Mouse (Mus musculus) layer of hippocampus, postnatal 10 days (tissue): ENCODE measurements around the gene Csf2rb. TPM values are rescaled to one million over a fixed set of nuclear protein-coding genes. Genes with fewer than 3 reads are reported as not detected.
"Not testable (repeated sequence)": the region's sequence is repeated elsewhere in the genome, so short reads cannot be mapped to it uniquely, and the experiment has no call there.

ENCODE experiments used
- DNase-seq, 2 experiments: peaks; one replicate each; pipeline ENCODE4 v3.0.0; 2021; ENCODE audit warnings: low spot score in 2 of 2
- total RNA-seq, 2 experiments: library from RNA; stranded (reverse); gene quantifications; 2 replicates each; pipeline ENCODE4 v1.2.3; 2021

The Csf2rb gene
- total RNA-seq, 2 experiments from 2014 or later, result 1.5 to 2.4 TPM

DNA sequence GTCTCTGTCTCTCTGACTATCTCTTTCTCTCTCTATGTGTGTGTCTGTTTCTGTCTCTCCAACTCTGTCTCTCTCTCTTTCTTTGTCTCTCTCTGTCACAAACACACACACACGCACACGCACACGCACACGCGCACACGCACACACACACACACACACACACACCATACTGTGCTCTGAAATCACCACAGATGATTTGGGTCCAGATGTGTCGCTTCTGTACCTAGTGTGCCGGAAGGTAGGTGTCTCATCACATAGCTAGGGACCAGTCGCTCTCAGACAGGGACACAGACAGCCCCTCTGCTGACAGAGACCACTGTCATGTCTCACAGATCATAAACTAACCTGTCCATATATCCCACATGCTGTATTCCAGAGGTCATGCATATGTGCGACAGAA is 1.2 kb downstream of the Csf2rb start:
- DNase-seq, result no peak

DNA sequence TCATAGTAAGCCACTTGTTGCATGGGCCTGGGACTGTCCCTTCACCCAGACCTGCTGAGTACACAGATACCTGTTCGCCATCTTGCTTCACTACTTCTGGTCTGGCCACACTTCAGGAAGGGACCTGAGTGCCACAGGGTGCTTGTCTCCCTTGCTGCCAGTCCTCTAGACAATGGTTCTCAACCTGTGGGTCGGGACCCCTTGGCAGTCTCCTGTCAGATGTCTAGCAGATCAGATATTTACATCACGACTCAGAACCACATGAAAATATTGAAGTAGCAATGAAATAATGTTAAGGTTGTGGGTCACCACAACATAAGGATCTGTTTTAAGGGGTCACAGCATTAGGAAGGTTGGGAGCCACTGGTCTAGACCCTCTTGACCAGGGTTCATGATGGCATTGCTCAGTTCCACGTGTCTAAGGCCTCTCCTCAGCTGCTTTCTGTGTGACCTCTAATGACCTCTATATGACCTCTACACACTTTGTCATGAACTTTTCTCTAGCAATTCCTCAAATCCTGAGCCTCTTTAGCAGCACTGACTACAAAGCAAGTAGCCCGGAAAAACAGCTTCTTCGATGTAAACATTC is 2.3 kb downstream of the Csf2rb start:
- DNase-seq, result not testable (repeated sequence)

DNA sequence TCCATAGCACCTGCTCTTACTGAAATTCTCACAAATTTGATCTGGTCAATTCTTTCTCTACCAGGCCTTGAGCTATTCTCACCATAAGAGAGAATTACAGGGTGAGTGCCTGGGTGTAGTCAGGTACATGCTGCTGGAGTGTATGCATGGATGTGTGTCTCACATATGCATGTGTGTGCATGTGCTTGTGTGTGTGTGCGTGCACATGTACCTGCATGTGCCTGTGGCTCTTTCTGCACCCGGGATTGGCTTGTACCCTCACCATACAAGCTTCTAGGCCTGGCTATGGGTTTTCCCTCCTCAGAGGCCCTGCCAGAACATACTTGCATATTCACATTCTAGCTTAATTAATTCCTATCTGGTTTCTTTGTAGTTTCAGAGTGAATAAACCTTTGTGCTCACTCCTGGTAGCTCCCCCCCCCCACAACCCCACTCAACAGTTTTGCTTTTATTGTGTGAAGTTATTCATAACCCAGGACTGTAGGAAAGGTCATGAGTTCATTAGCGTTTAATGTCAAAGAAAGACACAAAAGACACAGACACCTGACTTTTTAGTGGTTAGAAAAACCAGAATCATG is 3.1 kb downstream of the Csf2rb start:
- no peak for DNase-seq

DNA sequence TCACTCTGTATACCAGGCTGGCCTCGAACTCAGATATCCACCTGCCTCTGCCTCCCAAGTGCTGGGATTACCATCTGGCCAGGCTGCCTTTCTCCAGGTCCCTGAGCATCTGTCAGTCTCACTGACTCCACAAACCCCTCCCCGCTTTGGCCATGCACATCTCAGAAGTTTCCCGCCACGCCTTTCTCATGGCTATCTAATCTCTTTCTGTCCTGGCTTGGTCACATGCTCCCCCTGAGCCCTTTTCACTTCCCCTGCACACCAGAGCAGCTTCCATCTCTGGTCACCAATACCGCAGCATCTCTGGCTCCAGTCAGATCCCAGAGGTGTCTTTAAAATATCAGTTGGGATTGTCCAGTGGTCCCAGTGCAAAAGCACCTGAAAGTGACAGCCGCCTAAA is 4.4 kb downstream of the Csf2rb start:
- DNase-seq, result not testable (repeated sequence)

DNA sequence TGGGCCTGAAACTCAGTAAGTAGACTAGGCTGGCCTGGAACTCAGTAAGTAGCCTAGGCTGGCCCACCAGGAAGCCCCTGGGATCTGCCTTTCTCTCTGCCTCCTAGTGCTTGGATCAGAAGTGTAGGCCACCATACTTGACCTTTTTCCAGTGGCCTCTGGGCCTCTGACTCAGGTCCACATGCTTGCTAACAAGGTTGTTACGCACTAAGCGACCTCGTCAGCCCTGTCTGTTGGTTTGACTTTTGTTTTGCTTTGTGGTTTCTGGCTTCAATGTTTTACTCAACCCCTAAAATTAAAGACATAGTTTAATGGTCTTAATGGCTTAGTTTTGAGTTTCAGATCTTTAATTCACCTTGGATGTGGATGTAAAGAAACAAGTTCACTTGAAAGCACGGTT is 5.2 kb downstream of the Csf2rb start:
- DNase-seq, result no peak

DNA sequence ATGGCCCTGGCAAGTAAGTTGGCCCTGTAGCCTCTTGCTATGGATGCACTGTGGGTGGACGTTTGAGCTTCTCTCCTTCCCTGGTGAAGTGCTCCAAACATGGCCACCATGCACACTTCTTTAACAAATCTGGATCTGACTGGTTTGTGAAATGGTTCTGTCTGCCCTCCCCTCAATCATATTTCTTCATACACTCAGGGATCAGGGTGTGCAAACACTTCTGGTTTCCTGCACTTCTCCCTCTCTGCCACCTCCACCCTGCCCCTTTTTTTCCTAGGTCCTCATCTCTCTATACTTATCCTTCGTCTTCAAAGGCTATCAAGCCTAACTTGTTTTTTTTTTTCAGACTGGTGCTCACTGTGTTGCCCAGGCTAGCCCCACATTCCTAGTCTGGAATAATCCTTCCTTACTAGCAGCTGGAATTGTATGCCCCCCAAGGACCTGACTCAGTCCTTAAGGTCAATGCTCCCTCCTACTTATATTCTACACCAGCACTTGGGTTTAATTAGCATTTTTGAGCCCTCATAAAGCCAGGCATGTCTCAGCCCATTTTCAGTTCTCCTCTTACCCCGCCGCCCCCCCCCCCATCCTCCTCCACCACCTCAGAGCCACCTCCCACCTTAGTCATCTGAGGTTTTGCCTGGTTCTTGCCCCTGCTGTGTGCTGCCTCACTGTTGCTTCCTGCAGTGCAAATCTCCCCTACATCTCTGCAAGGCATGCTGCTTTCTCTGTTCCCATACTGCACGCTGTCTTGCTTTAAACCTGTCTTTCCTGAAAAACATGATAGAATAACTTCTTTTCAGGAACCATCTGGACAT is 6.2 kb downstream of the Csf2rb start:
- no peak for DNase-seq

DNA sequence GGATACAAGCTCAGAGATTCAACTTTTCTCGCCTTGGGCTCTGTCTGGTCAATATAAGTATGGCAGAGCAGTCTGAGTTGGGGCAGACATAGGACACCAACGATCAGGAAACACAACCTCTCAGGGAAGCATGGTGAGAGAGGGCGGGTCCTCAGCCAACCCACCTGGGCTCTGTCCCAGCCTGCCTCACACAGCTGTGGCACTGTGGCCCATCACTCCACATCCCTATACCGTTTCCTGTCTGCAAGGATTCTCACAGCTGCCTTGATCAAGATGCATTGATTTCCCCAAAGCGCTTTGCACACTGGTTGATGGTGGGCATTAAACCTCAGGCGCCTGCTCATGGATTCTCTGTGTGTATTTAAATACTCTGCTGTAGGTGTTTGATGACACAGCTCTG is 7.4 kb downstream of the Csf2rb start:
- no peak for DNase-seq

DNA sequence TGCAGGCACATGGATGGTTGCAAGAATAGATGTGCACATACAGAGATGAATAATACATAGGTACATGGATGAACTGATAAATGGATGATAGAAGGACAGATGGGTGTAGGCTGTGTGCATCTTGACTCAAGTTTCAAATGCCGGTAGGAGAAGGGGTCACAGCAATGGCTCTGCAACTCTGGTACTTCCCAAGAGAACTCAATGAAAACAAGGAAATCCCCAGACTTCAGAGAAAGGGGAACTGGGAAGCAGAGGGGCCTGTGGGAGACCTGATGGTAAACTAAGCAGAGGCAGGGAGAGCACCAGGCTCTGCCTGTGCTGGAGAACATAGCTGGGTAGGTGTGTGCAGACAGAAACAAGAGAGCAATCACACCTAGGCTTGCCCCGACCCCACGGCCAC is 8.8 kb downstream of the Csf2rb start:
- no peak for DNase-seq

DNA sequence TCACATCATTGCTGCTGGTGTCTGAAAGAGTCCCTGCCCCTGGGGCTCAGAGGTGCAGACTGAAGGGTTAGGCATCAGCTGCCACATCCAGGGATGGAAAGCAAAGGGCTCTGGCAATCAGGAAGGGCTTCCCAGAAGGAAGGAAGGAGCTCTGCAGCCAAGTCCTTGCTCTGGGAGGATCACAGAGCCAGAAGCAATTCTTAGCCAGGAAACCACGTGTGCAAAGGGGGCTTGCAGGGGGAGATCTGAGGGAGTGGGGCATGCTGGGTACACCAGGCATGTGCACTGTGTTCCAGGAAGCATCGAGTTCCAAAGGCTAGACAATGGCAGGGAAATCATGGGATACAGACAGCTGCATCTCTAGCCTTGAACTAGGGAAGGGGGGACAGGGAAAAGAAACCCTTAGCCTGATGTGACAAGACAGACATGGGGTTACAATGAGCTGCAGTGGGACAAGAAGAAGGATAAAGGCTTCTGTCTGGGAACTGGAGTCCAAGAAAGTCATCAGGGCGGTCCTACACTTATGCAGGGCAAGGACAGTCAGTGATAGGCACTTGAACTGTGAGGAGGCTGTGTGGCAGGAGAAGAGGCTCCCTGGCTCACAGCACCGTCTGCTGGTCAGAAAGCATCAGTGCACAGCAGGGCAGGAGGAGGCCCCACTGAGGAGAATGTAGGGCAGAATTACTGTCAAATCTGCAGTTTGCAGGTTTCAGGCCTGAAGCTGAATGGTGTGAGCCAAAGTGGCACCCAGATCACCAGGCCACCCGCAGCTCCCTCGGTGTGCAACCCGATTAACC is 14.3 kb downstream of the Csf2rb start:
- peak; percentile 62 to 74 for DNase-seq

DNA sequence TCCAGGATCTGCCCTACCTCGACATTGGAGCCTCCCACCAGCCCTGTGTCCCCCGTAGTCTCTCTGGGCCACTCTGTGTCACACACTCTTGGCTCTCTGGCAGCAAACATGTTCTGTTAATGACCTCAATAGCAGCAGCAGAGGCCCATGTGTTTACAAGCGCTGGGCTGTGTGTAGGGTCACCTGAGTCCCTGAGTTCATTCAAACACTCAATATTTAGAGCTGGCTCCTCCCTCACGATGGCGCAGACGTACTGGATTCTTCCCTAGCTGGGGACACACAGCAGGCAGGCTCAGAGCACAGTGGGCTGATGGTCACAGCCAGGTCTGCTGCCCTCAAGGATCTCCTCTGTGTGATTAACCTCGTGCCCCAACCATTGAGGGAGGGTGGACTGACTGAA is 15.4 kb downstream of the Csf2rb start:
- not testable (repeated sequence) for DNase-seq

DNA sequence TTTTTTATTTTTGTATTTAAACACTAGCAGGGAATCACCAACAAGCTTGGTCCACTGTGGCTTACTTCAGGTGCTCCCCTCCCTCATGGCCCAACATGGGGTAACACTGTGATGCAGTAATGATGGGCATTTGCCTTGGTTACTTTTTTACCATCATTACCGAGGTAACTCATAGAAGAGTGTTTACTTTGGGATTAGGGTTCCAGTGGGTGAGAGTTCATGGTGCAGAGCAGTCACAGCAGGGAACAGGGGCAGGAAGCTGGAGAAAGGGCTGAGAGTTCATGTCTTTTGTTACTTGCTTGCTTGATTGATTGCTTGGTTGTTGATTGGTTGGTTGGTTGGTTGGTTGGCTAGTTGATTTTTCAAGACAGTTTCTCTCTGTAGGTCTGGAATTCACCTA is 18.1 kb downstream of the Csf2rb start:
- DNase-seq, result no peak

DNA sequence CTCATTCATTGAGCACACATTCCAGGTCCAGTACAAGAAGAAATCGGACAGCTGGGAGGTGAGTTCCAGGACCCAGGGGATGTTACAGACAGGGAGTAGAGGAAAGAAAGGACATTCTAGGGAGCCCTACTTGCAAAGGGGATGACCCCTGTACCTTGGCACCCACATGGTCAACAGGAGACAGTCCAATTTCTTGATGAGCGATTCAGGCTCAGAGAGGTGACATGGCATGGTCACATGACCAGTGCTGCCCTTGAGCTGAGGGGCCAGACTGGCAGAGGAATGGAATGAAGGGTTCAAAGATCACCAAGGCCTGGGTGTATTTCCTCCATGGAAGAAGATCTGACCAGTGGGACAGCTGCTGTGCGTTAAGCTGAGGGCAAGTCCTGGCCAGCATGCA is 19.0 kb downstream of the Csf2rb start:
- no peak for DNase-seq

DNA sequence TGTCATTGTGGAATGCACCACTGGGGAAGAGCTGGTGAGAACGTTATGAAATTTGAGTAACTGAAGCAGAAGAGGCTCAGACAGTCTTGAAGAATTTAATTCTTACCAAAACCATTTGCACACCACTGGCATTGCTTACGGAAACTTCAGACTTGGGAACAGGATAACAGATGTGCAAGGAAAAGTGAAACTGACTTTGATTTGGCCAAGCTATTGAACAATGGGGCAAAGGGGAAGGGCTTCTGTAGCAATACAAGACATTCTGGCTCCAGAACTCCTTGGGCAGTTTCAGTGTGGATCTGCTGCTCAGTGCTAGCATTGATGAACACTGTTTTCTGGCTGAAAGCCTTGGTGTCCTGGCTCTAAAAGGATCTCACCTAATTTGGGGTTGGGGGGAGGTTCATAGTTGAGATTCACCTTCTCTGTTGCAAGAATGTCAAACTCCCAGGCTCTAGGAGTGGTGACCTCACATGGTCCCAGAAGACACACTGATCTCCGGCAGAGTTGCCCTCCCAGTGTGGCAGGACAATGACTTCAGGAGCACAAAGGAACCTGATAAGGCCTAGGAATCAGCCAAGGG is 26.1 kb downstream of the Csf2rb start:
- DNase-seq, result no peak

DNA sequence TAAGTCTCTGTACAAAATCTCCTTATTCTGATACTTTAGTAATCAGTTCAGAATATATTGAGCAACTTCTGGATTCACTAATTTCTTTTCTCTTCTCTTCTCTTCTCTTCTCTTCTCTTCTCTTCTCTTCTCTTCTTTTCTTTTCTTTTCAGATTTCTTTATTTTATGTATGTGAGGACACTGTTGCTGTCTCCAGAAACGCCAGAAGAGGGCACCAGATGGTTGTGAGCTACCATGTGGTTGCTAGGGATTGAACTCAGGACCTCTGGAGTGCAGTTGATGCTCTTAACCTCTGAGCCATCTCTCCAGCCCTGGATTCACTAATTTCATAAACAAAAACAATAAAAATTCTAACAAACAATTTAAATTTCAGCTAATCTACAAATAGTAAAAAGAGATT is 29.4 kb downstream of the Csf2rb start:
- peak; percentile 60 to 76 for DNase-seq

DNA sequence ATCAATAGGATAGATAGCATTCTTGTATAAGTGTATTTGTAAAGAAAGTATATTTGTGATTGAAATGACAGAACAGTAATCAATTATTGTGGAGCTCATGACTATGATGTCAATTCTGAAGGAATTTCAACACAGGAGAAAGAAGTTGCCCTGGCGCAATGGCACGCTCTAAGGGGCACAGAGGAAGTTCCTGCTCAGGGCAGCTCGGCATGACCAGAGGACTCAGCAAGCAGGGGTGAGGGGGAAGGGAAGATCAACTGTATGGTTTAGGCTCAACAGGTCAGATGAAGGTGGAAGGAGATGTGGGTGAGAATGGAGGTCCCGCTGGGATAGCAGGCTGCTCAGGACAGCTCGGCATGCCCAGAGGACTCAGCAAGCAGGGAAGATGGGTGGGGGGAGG is 30.0 kb downstream of the Csf2rb start:
- no peak for DNase-seq

DNA sequence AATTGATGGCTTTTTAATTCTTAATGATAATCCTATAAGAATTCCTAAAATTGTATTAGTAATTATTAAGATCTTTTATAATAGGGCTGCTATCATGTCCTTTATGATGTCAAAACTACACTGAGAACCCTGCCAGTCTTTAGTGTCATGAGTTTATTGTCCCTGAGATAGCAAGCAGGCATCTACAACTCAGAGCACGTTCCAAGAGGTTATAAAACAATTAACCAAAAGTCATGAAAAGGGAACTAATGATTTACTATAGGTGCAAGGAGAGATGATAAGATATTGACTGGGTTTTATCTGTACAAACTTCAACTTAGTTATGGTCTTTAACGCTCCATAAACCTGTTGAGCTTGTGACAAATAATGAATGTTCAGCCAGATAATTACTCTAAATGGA is 40.4 kb downstream of the Csf2rb start:
- no peak for DNase-seq

DNA sequence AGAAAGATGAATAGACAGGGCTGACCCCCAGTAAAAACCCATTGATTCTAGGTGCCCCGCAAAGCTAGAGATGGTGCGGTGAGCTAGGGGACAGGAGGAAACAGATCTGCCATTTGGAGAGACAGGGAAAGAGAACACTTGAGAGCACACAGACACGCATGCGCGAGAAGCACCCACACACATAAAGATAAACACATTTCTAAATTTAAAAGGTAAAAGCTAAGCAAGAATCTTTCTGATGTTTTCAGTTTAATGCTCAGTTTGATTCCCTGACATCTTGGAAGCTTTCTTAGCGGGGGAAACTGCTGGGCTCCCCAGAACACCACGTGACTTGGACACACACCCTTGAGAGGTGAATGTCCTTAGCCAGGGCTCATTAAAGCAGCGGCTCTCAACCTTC is 41.3 kb downstream of the Csf2rb start:
- DNase-seq, result no peak

DNA sequence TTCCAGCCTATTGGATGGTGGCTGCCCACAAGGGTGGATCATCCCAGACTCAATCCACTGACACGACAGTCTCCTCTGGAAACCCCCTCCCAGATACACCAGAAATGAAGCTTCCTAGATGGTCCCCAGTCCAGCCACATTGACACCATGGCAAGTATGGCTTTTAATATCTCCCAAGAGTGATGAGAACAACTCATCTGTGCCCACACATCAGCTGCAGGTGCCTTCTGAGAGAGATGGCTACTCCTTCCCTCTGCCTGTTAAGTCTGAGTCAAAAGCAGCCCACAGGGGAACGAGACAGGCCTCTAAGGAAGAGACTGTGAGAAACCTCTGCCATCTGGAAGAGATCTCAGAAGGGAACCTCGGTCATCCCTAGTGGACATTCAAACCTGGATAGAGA is 42.3 kb downstream of the Csf2rb start:
- DNase-seq, result no peak

DNA sequence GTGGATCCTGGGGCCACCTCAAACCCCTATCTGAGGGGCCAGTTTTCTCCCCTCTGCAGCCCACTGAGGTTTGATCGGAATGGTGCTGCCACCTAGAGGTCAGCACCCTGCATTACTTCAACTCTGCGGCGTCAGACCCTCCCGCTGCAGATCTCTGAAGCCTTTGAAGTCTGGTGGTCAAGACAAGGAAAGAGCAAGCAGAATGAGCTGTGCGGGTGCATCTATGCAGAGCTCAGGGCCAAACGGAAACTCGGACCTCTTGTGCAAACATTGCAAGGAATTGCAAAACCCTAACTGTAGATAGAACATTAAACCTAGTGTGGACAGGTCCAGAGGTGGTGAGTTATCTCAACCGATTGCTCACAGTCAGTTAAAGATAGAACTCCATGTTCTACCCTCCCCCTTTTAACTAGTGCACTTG is 43.4 kb downstream of the Csf2rb start:
- DNase-seq, result peak; percentile 63 to 70

DNA sequence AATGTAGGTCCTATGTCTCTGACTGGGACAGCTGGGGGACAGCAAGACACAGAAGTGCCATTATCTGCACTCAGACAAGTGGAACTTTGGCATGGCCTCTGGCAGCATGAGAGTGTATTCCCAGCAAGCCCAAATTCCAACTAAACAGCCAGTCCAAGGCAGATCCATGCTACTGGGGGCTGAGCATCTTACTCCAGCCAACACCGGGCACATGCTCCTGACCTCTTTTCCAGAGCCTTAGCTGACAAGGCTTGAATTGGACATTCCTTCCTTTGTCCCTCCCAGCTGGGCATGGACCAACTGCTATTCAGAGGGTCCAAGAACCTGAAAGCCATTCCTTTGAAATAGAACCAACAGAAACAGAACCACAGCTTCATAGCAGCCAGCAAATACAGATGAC is 44.1 kb downstream of the Csf2rb start:
- peak; percentile 42 to 52 for DNase-seq

DNA sequence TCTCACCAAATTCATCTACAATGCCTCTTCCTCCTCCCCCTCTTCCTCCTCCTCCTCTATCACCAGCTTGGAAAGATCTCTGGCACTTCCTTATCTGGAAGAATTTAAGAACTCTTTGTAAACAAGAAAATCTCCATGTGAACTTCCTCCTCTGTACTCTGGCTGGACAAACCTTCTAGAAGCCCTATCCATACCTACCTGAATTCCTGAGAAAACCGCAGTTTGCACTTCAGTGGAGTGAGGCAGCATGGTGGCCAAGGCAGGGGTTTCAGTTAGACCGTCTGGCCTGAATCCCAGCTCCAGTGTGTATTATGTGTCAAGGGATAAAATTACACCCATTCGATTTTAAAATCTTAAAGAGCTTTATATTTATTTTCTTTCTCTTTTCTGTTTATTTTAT is 47.2 kb downstream of the Csf2rb start:
- DNase-seq, result no peak

DNA sequence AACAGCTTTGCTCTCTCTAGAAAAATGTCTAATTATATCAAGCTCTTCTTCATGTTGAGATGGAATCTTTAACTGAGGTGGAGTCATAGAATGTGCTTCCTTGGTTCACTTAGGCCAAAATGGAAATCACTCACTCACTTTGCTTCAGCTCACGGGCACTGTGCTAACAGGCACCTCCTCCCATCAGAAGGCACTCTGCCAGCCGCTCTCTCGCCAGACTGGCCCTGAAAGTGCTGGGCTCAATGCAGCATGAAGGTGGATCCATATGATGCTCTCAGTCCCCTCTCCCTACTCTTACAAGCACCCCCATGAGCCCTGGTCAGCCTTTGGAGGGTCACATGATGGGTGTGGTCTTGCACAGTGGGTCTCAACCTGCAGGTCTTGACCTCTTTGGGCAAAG is 48.7 kb downstream of the Csf2rb start:
- DNase-seq, result no peak
